Mouse (Mus musculus): ENCODE results near the gene Cma1. TPM values are rescaled to one million over a fixed set of nuclear protein-coding genes. Genes with fewer than 3 reads are reported as not detected.

Cma1 gene
- polyA plus RNA-seq, 1 experiment, result not detected

DNA sequence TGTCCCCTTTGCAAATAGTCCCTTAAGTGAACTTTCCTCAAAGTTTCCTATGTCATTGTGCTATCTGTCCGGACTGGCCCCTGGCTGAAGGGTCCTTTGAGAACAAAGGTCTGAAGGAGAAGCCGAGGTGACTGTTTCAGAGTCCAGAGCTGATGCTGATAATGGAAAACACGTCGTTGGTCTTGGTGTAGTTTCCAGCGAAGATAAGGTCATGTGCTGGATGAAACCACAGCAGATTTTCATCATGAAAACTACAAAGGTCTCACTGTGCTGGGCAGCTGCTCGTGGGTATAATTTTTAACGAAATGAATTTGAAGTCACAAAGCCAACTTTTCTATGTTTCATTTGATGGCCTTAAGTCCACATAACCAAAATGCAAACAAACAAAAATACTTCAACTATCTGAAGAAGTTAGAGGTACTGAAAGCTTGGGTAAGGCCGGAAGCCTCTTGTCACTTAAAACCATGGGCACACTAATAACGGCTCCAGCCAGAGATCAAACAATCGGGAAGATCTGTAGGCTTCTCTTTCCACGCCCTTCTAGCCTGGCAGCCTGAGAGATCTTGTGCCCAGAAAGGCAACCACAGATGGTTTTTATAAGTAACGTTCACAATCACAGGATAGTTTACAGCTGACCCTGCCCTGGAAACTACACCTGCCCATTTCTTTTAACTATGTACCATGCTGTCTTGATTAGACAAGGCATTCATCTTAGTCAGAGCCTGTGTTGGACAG, 15.0 kb downstream of the Cma1 start:
- no peak overlapping the region for H3K4me3 ChIP-seq (ENCODE audit: insufficient read depth, low read length)
- no peaks in the 10 kb centered on the region; the same call in 1 of the 2 replicates for H3K4me1 ChIP-seq (ENCODE audit: control insufficient read depth, insufficient read depth, low read length)
- H3K27ac ChIP-seq (ENCODE audit: insufficient read depth, low read depth, low read length), result no peak overlapping the region
- TF ChIP-seq CTCF (IDR thresholded peaks at IDR 0.05; ENCODE audit: low read depth, low read length) (no peak), POLR2A (IDR thresholded peaks at IDR 0.05; ENCODE audit: borderline replicate concordance, low read depth, low read length) (no peak)

DNA sequence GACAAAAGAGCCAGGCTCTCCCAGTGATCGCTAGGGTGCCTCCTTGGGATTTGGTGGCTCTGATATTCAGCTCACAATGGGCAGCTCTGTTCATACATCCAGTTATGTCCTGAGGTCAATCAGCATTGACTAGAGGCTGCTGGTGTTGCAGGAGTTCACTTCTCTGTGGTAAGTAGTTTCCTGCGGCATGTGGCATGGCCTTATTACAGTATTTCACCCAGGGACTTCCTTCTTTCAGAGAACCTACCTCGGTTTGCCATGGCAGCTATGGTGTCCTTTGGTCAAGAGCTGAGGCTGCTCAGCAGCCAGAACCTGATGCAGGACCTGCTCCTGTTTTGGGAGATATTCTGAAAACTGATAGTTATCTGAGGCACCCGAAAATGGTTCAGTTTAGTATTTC, 17.6 kb downstream of the Cma1 start:
- no peak overlapping the region for H3K4me3 ChIP-seq (ENCODE audit: insufficient read depth, low read length)
- H3K4me1 ChIP-seq (ENCODE audit: control insufficient read depth, insufficient read depth, low read length), result no peaks in the 10 kb centered on the region; the same call in 1 of the 2 replicates
- TF ChIP-seq POLR2A (IDR thresholded peaks at IDR 0.05; ENCODE audit: borderline replicate concordance, low read depth, low read length) (no peak), CTCF (IDR thresholded peaks at IDR 0.05; ENCODE audit: low read depth, low read length) (no peak)
- H3K27ac ChIP-seq (ENCODE audit: insufficient read depth, low read depth, low read length), result no peak overlapping the region

DNA sequence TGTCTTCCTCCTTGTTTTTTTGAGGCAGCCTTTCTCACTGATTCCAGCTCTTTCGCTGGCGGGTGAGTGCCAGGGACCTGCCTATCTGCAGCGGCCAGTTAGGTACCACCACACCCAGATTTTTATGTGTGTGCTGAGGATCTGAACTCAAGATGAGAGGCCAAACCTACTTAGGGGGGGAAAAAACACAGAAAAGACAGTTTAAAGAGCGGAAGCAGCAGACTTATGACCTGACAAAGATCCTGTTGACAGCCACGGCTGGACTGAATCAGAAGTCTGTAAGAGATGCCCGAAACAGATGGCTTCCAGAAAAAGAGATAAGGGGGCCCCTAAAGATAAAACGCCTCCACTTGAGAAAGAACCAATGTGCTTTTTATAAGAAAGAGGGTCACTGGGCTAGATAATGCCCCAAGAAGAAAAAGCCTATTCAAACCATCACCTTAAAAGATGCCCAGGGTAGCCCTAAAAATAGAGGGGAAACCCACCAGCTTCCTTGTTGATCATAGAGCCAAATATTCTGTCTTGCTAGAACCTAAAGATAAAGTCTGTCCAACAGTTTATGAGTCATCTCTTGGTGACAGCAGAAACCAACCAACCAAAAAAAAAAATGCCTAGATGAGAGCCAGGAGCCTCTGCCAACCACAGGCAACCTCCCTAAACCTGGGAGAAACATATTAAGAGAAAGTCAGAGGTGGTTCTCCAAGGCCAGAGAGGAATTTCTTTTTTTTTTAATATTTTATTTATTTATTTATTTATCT, 21.8 kb downstream of the Cma1 start:
- no peak overlapping the region for H3K4me3 ChIP-seq (ENCODE audit: insufficient read depth, low read length)
- H3K27ac ChIP-seq (ENCODE audit: insufficient read depth, low read depth, low read length), result no peak overlapping the region
- H3K4me1 ChIP-seq (ENCODE audit: control insufficient read depth, insufficient read depth, low read length), result no peaks in the 10 kb centered on the region; the same call in 1 of the 2 replicates
- TF ChIP-seq POLR2A (IDR thresholded peaks at IDR 0.05; ENCODE audit: borderline replicate concordance, low read depth, low read length), result no peak
- TF ChIP-seq CTCF (IDR thresholded peaks at IDR 0.05; ENCODE audit: low read depth, low read length), result no peak

DNA sequence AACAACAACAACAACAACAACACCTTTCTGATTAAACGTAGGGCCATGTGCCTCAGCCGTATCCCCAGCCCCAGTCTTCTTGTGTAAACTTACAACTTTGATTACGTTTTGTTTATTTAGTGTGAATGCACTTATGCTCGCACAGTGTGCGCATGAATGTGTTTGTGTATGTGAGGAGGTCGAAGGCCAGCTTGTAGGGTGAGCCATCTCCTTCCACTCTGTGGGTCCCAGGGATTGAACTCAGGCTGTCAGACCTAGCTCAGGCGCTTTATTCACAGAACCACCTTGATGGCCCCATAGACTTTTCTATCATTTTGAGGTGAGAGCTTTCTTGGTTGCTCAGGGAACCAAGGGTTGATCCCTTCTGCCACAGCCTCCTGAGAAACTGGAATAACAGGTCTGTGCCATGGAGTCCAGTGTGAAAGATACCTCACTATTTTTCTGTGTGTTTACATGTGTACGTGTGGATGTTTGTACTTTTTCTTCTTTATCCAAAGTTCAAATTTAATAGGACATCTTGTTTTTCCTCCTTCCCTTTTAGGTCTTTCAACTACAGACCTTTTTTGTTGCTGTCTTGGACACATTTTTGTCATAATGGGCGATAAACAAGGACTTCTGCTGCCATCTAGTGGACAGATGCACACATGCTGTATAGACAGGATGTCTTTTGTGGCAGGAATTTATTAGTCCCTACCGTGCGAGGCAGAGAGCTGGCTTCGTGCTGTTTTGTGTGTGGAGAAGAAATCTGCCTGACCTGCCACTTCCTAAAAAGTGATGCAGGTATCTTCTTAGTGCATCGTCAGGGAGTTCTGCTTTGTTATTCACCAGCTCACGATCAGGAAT, 26.0 kb downstream of the Cma1 start:
- no peak overlapping the region for H3K4me3 ChIP-seq (ENCODE audit: insufficient read depth, low read length)
- TF ChIP-seq CTCF (IDR thresholded peaks at IDR 0.05; ENCODE audit: low read depth, low read length), result no peak
- TF ChIP-seq POLR2A (IDR thresholded peaks at IDR 0.05; ENCODE audit: borderline replicate concordance, low read depth, low read length), result no peak
- H3K27ac ChIP-seq (ENCODE audit: insufficient read depth, low read depth, low read length), result no peak overlapping the region
- H3K4me1 ChIP-seq (ENCODE audit: control insufficient read depth, insufficient read depth, low read length), result no peaks in the 10 kb centered on the region

DNA sequence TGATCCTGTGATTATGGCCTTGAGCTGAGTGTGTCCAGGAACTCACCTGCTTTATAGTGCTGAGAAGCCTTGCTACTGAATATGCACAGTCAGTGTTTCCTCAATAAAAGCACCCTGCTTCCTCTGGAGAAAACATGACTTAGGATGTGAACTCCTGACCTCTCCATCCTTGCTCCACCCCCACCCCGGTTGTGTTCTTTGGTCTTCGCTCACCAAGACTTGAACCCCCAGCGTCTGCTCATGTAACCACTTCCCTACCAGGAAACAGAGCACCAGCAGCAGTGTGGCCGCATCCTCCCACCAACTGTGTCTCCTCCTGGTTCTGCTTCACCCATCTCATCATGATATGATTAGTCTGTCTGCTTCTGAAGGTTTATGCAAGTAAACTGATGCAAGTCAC, 31.1 kb downstream of the Cma1 start:
- no peak for TF ChIP-seq POLR2A (IDR thresholded peaks at IDR 0.05; ENCODE audit: borderline replicate concordance, low read depth, low read length)
- no peak overlapping the region for H3K4me3 ChIP-seq (ENCODE audit: insufficient read depth, low read length)
- no peak overlapping the region for H3K27ac ChIP-seq (ENCODE audit: insufficient read depth, low read depth, low read length)
- H3K4me1 ChIP-seq (ENCODE audit: control insufficient read depth, insufficient read depth, low read length), result no peaks in the 10 kb centered on the region

DNA sequence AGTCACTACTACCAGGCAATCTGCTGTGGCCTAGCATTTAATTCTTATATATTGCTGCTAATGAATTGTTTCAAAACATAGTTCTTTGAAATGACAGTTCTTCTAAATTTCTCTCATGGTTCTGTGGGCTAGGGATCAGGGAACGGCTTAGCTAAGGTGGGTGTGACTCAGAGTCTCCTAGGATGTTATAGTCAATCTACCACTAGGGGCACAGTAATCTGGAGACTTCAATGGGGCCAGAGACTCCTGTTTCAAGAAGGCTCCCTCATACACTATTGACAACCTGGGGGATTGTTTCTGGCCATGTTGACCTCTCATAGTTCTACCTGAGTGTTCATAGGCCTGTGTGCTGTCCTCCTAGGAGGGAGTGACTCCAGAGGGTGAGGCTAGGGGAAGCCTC, 39.0 kb downstream of the Cma1 start:
- H3K27ac ChIP-seq (ENCODE audit: insufficient read depth, low read depth, low read length), result no peak overlapping the region
- H3K4me3 ChIP-seq (ENCODE audit: insufficient read depth, low read length), result no peak overlapping the region
- TF ChIP-seq CTCF (IDR thresholded peaks at IDR 0.05; ENCODE audit: low read depth, low read length) (no peak), POLR2A (IDR thresholded peaks at IDR 0.05; ENCODE audit: borderline replicate concordance, low read depth, low read length) (no peak)
- peaks cover 11% of the 10 kb centered on the region for H3K4me1 ChIP-seq (ENCODE audit: control insufficient read depth, insufficient read depth, low read length)

DNA sequence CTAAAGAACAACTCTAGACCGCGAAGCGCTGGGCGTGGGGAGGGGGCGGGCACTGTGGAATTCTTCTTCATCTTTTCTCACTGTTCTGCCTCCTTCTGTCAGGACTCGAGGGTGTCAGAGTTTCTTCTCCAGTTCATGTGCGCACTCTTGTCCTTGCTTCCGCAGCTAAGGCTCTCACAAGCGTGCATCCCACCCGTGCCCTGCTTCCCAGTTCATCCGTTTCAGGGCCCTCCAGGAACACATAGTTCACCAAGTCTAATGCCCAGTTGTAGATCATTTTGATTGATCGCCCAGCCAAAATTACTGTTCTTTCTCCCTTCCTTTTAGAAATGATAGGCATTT, 44.1 kb downstream of the Cma1 start:
- TF ChIP-seq POLR2A (IDR thresholded peaks at IDR 0.05; ENCODE audit: borderline replicate concordance, low read depth, low read length) (no peak), CTCF (IDR thresholded peaks at IDR 0.05; ENCODE audit: low read depth, low read length) (no peak)
- H3K27ac ChIP-seq (ENCODE audit: insufficient read depth, low read depth, low read length), result no peak overlapping the region

DNA sequence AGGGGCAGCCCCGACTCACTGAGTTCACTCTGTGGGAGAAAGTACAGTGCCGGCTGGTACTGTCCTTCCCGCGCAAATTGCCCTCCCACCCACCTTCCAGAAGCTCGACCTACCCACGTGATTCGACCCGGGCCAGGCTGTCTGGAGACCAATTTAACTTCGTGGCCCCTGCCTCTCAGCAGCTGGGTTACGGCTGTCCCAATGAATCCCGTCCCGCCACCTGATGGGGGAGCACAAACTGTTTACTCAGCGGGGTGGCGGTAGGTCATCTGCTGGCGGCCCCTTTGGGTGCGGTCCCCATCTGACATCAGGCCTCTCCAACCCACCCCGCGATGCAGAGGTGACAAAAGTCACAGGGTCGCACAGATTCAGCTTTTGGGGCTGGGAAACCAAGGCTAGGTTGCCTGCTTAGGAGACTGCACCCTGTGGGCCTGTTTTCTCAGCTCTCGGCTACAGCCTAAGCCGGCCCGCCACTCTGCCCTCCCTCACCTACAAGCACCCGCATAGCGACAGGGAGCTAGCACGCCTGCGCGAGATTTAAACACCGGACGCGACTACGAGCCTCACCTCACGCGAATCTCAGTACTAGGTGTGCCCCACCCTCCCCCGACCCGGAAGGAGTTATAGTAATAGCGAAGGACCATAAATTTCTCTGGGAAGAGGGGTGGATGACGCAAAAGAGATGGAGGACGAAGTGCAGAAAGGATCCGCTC, 44.6 kb downstream of the Cma1 start, which contains the start of gene Sdr39u1:
TSS of gene Sdr39u1 (minus strand) at position 593 of the 713 bp plus-strand sequence.
- H3K27ac ChIP-seq (ENCODE audit: insufficient read depth, low read depth, low read length), result no peak within 1 kb of the TSS
- no peak for TF ChIP-seq CTCF (IDR thresholded peaks at IDR 0.05; ENCODE audit: low read depth, low read length)
- peaks cover 4% of the 10 kb centered on the region; the same call in 1 of the 2 replicates for H3K4me1 ChIP-seq (ENCODE audit: control insufficient read depth, insufficient read depth, low read length)

More for the DNA sequence above, 44.1 kb downstream of the Cma1 start:
- Histone ChIP-seq H3K4me1 (ENCODE audit: control insufficient read depth, insufficient read depth, low read length) (peaks cover 4% of the 10 kb centered on the region; the same call in 1 of the 2 replicates), H3K4me3 (ENCODE audit: insufficient read depth, low read length) (peak overlapping the region; percentile 43)

DNA sequence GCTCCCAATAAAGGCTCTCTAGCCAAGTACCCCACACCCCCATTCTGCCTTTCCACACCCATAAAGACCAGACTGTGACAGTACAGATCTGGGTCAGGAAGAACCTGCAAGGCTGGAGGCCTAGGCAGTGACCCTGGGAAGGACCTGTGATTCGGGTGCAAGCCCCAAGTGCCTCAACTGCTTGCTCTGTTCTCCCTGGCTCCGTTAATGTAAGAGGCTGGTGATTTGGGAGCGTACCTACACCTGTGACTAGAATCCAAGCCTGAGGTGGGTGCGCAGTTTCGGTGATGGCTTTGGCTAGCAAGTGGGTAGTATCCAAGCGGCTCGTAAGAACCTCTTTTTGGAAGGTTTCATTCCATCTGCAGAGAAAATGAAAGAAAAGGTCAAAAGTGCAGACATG, 45.5 kb downstream of the Cma1 start:
- no peak overlapping the region for H3K4me3 ChIP-seq (ENCODE audit: insufficient read depth, low read length)
- no peak overlapping the region for H3K27ac ChIP-seq (ENCODE audit: insufficient read depth, low read depth, low read length)
- H3K4me1 ChIP-seq (ENCODE audit: control insufficient read depth, insufficient read depth, low read length), result peaks cover 4% of the 10 kb centered on the region; the same call in 1 of the 2 replicates
- no peak for TF ChIP-seq POLR2A (IDR thresholded peaks at IDR 0.05; ENCODE audit: borderline replicate concordance, low read depth, low read length)
- TF ChIP-seq CTCF (IDR thresholded peaks at IDR 0.05; ENCODE audit: low read depth, low read length), result no peak

More for the DNA sequence above, 44.6 kb downstream of the Cma1 start, which contains the start of gene Sdr39u1:
- peak within 1 kb of the TSS; percentile 43 for H3K4me3 ChIP-seq (ENCODE audit: insufficient read depth, low read length)
